Mouse (Mus musculus): Measurements from ENCODE around the gene Sorbs1.

Gene Sorbs1

GRCm38 (mm10) chr19:40379081-40379480 is 134.5 kb downstream of the Sorbs1 start:
- DNase-seq (ENCODE audit: low read depth in 2 of 2, low spot score in 2 of 2), result no peak

DNA sequence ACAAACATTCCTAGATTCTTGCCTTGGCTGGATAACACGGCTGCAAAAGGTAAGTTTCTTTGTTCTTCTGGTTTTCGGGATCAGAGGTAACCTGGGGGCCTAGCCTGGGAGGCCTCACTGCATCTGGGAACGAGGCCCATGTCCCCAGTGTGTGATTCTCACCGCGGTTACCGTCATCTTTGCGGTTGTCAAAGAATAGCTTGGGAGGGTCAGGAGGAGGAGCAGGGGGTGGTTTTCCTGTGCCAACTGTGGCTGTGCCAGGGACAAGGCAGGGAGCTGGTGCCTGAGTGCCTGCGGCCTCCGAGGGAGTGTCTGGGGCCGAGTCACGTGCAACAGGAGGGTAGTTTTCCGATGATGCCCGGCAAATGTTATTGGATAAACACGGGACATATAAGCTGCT is 135.9 kb downstream of the Sorbs1 start:
- no peak for DNase-seq (ENCODE audit: low read depth in 2 of 2, low spot score in 2 of 2)

DNA sequence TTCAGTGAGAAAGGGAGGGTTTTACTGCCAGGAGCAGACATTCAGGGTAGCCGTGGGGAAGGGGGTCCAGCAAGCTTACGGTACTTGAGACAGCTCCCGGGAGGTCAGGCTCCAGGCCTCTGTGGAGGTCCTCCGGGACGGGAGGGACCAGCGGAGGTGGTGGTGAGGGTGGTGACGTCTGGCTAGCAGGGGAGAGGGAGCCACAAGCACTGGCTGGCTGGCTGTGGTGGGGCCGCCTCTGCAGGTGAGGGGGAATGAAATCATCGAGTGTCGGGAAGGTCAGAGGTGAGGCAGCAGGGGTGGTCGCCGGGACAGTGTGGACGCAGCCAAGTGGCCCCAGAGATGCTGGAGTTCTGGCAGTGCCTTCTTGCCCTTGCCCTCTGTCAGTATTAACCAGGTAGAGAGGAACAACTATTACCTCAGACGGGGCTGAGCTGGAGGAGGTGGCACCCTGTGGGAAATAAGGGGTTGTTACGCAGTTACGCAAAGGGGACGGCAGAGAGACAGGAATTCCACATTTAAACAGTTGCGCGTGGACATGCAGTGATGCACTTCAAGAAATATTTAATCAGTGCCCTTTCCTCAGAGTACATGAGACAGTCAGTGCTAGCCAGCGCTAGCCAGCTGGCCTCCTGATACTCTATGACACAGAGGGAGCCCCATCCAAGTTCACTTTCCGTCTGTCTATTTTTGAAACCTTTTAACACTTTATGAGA is 136.9 kb downstream of the Sorbs1 start:
- no peak for DNase-seq (ENCODE audit: low read depth in 2 of 2, low spot score in 2 of 2)

- DNase-seq (ENCODE audit: low read depth in 2 of 2, low spot score in 2 of 2), result no peak
Measured at GRCm38 (mm10) chr19:40374720-40375119, 138.9 kb downstream of the Sorbs1 start.

DNA sequence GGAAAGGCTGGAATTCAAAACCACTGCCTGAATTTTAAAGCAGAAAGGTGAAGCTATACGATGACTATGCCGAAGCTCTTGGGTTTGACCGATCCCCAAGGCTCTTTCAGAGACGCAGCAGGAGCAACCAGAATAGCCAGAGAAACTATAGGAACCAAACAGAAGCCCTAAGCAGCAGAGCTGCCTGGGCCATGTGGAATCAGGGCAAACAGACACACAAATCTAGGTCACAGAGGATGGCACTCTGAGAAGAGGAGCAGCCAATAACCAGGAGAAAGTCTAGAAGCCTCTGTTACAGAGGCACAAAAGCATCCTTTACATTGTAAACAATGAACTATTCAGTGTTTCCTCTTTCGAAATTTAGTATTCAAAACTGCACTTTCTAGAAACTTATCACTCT is 140.9 kb downstream of the Sorbs1 start:
- no peak for DNase-seq (ENCODE audit: low read depth in 2 of 2, low spot score in 2 of 2)

DNA sequence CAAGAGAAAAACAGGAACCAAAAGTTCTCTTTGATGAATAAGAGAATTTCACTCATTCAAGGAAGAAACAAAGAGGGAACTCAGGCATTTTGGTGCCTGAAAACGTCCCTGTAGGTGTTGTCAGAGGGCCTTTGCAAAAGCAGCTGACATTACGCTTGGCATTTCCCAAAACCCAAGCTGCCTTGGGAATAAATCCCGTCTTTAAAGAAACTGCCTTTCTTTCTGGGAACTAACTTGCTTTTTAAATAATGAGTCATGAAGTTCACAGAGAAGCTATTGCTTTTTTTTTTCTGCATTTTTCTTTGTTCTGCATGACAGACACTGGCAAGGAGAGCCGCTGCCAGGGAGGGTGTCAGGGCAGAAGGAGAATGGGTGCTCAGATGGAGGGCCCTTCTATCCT is 141.7 kb downstream of the Sorbs1 start:
- DNase-seq (ENCODE audit: low read depth in 2 of 2, low spot score in 2 of 2), result no peak

GRCm38 (mm10) chr19:40369852-40370811 is 143.4 kb downstream of the Sorbs1 start:
- no peak for DNase-seq (ENCODE audit: low read depth in 2 of 2, low spot score in 2 of 2)

DNA sequence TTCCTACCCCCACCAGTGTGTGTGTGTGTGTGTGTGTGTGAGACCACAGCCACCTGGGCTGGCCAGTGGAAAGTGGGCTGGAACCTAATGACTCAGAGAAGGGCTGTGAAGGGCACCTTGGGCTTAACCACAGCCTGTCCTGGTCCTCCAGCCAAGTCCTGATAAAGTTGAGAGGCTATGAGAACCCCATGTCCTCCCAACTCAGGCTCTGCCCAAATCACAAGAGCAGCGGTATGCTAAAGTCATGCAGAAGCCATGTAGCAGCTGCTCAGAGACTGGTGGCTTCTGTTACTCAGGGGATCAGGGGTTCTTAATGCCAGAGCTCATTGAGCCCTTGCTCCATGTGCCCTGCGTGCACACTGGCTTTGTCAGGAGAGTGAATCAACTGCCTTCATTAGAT is 145.1 kb downstream of the Sorbs1 start:
- no peak for DNase-seq (ENCODE audit: low read depth in 2 of 2, low spot score in 2 of 2)

DNA sequence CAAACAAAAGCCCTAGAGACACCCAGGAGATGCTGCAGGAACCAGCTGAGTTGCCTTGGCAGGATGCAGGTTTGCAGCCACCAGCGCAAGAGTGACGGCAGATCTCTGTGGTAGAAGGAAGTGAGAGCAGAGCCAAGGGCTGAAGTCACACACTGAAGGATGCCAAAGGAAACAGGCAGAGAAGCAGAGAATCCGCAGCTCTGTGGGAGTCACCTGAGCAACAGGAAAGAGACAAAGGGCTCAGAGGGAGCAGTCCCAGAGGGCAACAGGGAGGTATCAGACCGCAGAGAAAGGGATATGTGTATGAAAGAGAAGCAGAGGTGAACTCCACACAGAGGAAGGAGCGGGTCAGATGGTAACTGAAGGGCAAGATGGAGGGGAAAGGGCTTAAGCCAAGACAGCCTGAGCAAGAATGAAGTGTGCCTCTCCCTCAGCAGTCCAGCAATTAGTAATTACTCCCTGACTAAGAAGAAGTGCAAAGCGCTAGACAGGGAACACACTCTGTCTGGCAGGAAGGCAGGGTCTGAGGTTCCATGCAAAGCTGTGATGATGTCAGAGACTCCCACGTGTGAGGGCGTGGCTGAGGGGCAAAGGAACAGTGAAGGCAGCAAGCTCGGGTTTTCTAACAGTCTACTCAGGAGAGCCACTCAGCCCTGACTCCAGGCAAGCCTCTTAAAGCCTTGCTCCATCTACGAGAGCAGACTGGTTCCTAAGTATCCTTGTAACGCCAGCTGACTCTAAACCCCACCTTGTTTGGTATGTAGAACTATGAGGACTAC is 147.2 kb downstream of the Sorbs1 start:
- DNase-seq (ENCODE audit: low read depth in 2 of 2, low spot score in 2 of 2), result peak in 1 of 2 experiments; percentile 12

GRCm38 (mm10) chr19:40365137-40365536 is 148.4 kb downstream of the Sorbs1 start:
- no peak for DNase-seq (ENCODE audit: low read depth in 2 of 2, low spot score in 2 of 2)

DNA sequence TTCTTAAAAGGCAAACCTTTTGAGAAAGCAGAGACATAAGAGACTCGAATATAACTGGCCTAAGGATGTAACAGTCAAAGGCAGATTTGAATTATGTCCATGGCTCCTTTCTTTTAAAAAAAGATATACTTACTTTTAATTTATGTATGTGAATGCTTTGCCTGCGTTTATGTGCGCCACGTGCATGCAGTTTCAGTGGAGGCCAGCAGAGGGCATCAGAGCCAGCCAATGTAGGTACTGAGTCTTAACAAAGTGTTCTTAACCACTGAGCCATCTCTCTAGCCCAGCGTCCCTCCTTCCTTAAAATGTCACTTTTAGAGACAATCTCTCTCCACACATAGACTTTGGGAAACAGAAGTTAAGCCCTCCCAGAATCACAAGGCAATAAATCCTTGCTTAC is 150.1 kb downstream of the Sorbs1 start:
- no peak for DNase-seq (ENCODE audit: low read depth in 2 of 2, low spot score in 2 of 2)

GRCm38 (mm10) chr19:40362203-40362865 is 151.2 kb downstream of the Sorbs1 start:
- DNase-seq (ENCODE audit: low read depth in 2 of 2, low spot score in 2 of 2), result no peak

DNA sequence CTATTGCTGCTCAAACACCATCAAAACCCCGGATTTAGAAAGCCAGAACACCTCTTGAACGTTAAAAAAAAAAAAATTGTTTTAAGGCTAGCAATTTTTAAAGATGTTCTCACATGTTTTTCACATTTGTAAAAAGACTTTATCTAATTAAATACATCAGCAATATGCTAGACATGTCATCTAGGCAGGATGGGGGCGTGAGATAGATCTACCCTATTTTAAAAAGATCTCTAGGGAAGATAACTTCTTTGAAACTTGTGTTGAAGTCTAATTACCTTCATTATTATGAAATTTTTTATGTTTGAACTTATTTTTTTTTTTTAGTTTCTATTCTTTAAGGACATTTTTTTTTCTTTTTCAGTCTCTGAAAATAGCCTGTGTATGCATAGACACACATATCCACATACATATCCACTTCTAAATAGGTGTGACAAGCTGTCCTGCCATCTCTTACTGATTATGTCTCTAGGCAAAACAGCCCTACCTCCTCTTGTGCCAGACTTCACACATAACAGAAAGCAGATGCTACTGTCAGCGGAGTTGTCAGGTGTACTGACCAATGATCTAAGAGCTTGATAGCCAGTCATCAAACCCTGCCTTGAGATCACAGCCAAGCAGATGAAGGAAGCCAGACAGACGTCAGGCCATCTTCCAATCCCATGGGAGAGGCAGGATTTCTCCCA is 153.7 kb downstream of the Sorbs1 start:
- DNase-seq (ENCODE audit: low read depth in 2 of 2, low spot score in 2 of 2), result no peak

DNA sequence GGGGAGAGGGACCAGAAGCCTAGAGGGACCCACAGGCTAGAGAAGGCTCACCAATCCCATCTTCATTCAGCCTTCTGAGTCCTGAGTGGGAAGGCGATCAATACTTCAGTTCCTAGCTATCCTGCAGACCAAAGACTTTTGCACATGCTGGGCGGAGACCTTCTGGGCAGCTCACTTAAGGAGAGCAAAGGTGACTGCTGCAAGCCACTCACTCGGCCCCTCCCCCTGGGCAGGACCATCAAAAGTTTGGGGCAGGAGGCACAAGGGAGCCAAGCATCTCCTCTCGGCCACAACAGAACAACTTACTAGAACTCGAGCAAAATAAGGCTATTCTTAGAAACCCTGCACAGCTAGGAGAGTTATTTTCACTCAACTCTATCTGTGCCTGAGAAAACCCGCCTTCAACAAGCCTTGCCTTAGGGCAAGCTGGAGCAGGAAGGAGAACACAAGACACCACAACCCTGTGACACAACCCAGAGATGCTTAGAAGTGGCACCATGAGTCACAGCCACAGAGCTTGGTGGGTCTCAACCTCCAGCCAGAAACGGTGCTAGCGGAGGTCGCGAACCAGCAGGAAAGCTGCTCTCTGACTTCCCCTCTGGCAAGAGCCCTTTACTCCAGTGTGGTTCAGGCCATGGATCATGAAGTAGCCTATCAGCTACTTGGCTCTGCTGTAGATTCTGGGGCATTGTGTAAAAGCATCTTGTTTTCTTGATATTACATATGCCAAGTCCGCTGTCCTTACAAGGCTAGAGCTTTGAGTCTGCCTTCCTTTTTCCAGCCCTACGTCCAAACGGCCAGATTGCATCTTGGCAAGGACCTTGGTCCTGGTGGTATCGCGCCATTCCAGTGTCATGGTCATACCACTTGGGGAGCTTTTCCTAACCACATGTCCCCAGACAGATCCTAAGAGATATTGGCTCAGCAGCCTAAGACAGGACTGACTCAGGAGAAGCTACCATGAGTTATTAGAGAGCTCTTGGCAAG is 156.8 kb downstream of the Sorbs1 start:
- DNase-seq (ENCODE audit: low read depth in 2 of 2, low spot score in 2 of 2), result no peak

DNA sequence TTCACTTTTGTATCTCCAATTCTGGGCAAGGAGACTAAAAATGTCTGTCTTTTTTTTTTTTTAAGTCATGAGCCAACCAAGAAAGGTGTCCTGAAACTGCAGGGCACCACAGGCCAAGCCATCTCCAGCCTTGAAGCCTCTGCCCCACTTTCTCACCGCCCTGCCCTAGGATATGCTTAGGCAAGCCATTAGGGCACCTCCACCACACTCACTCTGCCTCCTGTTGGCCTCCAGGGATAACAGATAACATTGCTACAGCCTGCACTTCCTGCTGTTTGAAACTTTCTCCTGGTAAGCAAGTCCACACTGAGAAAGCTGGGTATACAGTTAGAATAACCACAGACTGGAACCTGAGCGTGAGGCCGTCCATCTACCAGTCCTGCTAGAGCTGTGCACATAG is 158.5 kb downstream of the Sorbs1 start:
- no peak for DNase-seq (ENCODE audit: low read depth in 2 of 2, low spot score in 2 of 2)

DNA sequence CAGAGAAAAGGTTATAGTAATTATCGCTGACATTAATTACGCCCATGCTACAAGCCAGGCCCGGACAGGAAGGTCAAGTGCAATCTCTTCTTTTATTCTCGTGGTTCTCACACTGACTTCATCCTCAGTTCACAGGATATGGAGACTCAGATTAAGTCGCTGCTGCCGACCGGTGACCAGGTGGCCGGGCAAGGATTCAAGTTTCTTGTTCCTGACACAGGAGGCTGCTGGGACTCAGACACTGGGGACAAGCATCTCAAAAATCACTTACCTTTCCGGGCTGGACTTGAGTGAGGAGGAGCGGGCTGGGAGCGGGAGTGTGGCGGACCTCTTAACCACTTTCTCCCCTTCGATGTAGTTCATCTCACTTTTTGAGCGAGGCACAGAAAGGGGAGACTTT is 161.6 kb downstream of the Sorbs1 start:
- no peak for DNase-seq (ENCODE audit: low read depth in 2 of 2, low spot score in 2 of 2)

- no peak for DNase-seq (ENCODE audit: low read depth in 2 of 2, low spot score in 2 of 2)
Measured at GRCm38 (mm10) chr19:40350835-40351234, 162.7 kb downstream of the Sorbs1 start.

DNA sequence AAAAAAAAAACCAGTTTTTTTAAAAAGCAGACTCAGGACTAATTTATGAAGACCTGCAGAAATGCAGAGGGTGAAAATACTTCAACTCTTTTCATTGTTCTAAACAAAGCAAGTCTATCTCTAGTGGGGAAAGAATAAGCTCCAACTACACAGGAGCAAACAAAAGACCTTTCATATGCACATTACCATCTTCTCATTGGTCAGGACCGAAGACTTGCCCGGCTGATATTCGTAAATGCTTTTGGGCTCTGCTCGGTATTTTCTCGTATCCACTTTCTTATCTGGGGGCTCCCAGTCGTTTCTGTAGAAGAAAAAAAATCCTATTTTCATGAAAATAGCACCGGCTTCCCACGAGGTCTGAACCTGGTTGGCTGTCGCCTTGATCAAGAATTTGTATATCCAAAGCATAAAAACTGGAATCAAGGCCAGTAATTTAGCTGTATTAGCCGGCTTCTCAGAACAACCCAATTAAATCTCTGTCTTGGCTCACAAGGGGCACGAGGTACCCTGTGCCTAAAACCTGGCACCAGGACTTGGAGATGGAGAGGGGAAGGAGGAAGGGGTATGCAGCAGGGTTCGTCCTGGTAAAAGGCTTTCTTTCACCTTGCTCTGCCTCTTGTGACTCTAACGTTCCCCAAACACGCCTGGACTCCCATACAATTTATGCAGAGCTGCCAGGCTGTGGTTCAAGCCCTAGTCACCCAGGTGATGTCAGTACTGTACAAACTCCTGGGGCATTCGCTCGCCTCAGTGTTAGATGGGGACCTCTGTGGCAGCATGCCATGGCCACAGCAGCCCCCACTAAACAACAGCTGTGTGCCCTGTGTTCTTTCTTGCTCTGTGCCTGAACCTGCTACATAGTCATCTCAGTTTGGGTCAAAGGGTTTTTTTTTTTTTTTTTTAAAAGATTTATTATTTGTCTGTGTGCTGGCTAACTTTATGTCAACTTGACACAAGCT is 163.6 kb downstream of the Sorbs1 start:
- no peak for DNase-seq (ENCODE audit: low read depth in 2 of 2, low spot score in 2 of 2)

All from CD8-positive naive resting alpha-beta T cell, adult 2 months (primary cell).